Mouse (Mus musculus) kidney, embryonic 14.5 days (tissue): ENCODE measurements around the gene Itsn2. TPM values are rescaled to one million over a fixed set of nuclear protein-coding genes. Genes with fewer than 3 reads are reported as not detected.
A peak's percentile ranks its signal among the peaks of the same experiment; 100 is the strongest.
"Not testable (repeated sequence)": the region's sequence is repeated elsewhere in the genome, so short reads cannot be mapped to it uniquely, and the experiment has no call there.

Experiments
- ATAC-seq: fragments of 200-750 bp; cut with Nextera tagmentation; 2 replicates; pipeline ENCODE4 v1.8.0; 2017; ENCODE audit warnings: moderate number of reproducible peaks, mild to moderate bottlenecking, moderate TSS enrichment, moderate library complexity; ENCODE audit not compliant: low FRiP score, low TSS enrichment
- H3K27ac ChIP-seq: fragments of 300-500 bp; sonication (generic); 2 replicates; pipeline ENCODE4 v1.5.1; 2014; ENCODE audit warnings: low read depth, mild to moderate bottlenecking, low read length, moderate library complexity, mixed read lengths
- H3K27me3 ChIP-seq: fragments of 300-500 bp; sonication (generic); 2 replicates; pipeline ENCODE4 v1.6.1; 2014; ENCODE audit warnings: mild to moderate bottlenecking, low read length; ENCODE audit not compliant: control insufficient read depth, insufficient read depth
- H3K36me3 ChIP-seq: fragments of 300-500 bp; sonication (generic); 2 replicates; pipeline ENCODE4 v1.6.1; 2014; ENCODE audit warnings: low read length, mixed read lengths; ENCODE audit not compliant: control insufficient read depth, insufficient read depth
- H3K4me1 ChIP-seq: fragments of 300-500 bp; sonication (generic); 2 replicates; pipeline ENCODE4 v1.6.1; 2014; ENCODE audit warnings: low read length, mixed read lengths; ENCODE audit not compliant: control insufficient read depth, insufficient read depth
- H3K4me2 ChIP-seq: fragments of 300-500 bp; sonication (generic); replicated peaks from 2 replicates; pipeline ENCODE4 v1.6.1; 2014; ENCODE audit warnings: low read depth, mild to moderate bottlenecking, low read length
- H3K4me3 ChIP-seq: fragments of 300-500 bp; sonication (generic); 2 replicates; pipeline ENCODE4 v1.5.1; 2014; ENCODE audit warnings: mild to moderate bottlenecking, low read length
- H3K9ac ChIP-seq: fragments of 300-500 bp; sonication (generic); 2 replicates; pipeline ENCODE4 v1.6.1; 2014; ENCODE audit warnings: low read depth, mild to moderate bottlenecking, low read length, moderate library complexity
- H3K9me3 ChIP-seq: fragments of 300-500 bp; sonication (generic); 2 replicates; pipeline ENCODE4 v1.6.1; 2016; ENCODE audit warnings: low read length; ENCODE audit not compliant: control insufficient read depth
- WGBS: fragments of 180-500 bp; shearing (Covaris S2); extraction: QIAGEN DNeasy Blood & Tissue Kit; methylation state at CpG from one replicate; pipeline ENCODE4 v1.1.7; 2014; 5-methylcytosine and 5-hydroxymethylcytosine counted together
- polyA plus RNA-seq: library from polyadenylated mRNA; unstranded; fragments of >200 nt; fragmentation: Nextera tagmentation; extraction: Ambion mirVana; gene quantifications from 2 replicates; pipeline ENCODE4 v1.2.1, GENCODE M21; 2014

The Itsn2 gene
- 33.0 and 46.8 TPM in 2 replicates for polyA plus RNA-seq

DNA sequence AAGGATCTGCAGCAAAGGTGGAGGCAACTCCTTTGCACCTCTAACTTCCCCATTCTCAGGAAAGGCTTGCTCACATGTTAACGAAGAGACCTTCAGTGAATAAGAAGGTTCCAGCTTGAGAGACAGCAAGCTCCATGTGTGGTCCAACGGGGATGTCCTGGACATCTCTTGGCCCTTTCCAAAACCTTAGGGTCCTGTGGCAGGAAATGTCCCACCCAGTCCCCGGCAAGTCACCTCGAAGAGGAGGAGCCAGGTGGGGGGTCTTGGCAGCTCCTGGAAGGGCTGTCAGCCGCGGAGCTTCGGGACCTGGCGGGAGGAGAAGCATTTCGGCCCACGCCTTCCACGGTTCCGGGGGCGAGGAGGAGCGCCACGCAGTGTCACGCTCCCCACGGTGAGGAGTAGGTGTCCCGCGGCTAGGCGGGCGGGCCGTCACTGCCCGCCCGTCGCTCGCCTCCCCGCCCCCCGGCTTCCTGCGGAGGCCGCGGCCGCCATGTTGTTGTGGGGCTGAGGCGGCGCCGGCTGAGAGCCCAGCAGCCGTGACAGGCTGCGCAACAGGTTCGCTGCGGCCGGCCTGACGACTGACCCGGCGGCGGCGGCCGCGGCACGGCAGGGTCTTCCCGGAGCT lies at the start of gene Itsn2, which contains the start of gene Gm3625:
Gene Itsn2, plus strand, starts transcription at position 98 of the 625 bp plus-strand sequence.
Gene Gm3625, minus strand, starts transcription at position 387 of the 625 bp plus-strand sequence.
- Histone ChIP-seq H3K4me1 (peaks cover 9% of the 10 kb centered on the region; the same call in 1 of the 2 replicates), H3K9ac (peak within 1 kb of the TSS; percentile 94), H3K36me3 (no peaks in the 10 kb centered on the region), H3K9me3 (no peaks in the 10 kb centered on the region), H3K4me2 (peak within 1 kb of the TSS; percentile 76), H3K27me3 (no peaks in the 10 kb centered on the region), H3K27ac (peak within 1 kb of the TSS; percentile 57; the same call in 1 of the 2 replicates), H3K4me3 (peak within 1 kb of the TSS; percentile 89)
- under 1% methylated on average over 39 of the region's 49 CpGs for WGBS
- ATAC-seq, result peak; percentile 91

DNA sequence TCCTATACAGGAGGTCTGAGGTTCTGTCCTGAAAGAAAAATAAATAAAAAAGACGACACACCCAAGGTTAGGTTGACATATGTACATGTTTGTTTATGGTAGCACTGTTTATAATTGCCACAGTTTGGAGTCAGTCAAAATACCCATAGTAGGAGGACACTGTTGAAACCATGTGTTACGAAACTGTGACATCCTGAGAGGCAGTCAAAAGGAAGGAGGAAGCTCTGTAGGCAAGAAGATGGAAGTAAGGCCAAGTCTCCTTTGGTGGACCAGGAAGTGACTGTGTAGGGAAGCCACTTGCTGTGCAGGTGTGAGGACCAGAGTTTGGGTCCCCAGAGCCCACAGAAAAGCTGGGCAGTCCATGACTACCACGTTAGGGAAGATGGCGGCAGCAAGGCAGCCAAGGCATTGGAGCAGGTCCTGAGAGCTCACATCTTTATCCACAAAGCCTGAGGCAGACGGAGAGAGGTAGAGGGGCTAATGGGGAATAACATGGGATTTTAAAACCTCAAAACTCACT lies 48.0 kb upstream of the Itsn2 start:
- Histone ChIP-seq H3K36me3 (no peaks in the 10 kb centered on the region), H3K9me3 (no peaks in the 10 kb centered on the region), H3K9ac (no peak overlapping the region), H3K4me1 (no peaks in the 10 kb centered on the region), H3K27me3 (no peaks in the 10 kb centered on the region), H3K4me2 (no peak overlapping the region), H3K4me3 (no peak overlapping the region), H3K27ac (no peak overlapping the region)
- ATAC-seq, result no peak
- 88% methylated on average over 5 of the region's 5 CpGs for WGBS

DNA sequence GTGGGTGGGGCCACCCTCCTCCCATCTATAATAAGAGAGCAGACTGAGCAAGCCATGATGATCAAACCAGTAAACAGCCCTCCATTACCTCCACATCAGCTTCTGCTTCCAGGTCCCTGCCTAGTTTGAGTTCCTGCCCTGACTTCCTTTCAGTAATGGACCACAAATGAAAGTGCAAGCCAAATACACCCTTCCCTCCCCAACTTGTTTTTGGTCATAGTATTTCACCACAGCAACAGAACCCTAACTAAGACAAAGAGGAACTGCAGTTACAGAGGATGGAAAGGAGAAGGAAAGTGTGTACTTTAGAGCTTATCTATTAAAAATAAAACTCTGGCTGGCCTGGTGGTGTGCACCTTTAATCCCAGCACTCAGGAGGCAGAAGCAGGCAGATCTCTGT lies 47.0 kb upstream of the Itsn2 start:
- H3K27me3 ChIP-seq, result no peaks in the 10 kb centered on the region
- H3K36me3 ChIP-seq, result no peaks in the 10 kb centered on the region
- no peak overlapping the region for H3K4me2 ChIP-seq
- no peak for ATAC-seq
- H3K9ac ChIP-seq, result no peak overlapping the region
- H3K4me3 ChIP-seq, result no peak overlapping the region
- H3K4me1 ChIP-seq, result no peaks in the 10 kb centered on the region
- no peaks in the 10 kb centered on the region for H3K9me3 ChIP-seq
- no peak overlapping the region for H3K27ac ChIP-seq

DNA sequence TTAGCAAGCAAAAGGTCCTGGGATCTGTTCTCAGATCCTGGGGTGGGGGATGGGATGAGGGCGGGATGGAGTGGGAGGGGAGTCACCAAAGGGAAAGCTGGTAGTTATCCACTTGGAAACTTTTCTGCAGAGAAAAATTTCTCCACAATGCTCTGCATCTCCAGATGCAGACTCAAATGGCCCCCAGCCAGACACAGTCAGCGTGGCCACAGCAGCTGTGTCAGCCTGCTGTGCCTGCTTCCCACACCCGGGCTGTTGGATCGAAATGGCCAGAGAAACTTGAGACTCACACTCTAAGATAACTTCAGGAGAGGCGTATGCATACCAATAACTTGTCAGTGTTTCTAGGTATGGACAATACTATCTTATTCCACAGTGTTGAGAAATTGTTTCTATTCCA lies 45.9 kb upstream of the Itsn2 start:
- WGBS, result 42% methylated on average over 5 of the region's 5 CpGs
- H3K9ac ChIP-seq, result no peak overlapping the region
- no peaks in the 10 kb centered on the region for H3K4me1 ChIP-seq
- H3K27me3 ChIP-seq, result no peaks in the 10 kb centered on the region
- H3K4me3 ChIP-seq, result no peak overlapping the region
- H3K9me3 ChIP-seq, result no peaks in the 10 kb centered on the region
- no peak for ATAC-seq
- no peaks in the 10 kb centered on the region for H3K36me3 ChIP-seq
- no peak overlapping the region for H3K4me2 ChIP-seq
- H3K27ac ChIP-seq, result no peak overlapping the region

DNA sequence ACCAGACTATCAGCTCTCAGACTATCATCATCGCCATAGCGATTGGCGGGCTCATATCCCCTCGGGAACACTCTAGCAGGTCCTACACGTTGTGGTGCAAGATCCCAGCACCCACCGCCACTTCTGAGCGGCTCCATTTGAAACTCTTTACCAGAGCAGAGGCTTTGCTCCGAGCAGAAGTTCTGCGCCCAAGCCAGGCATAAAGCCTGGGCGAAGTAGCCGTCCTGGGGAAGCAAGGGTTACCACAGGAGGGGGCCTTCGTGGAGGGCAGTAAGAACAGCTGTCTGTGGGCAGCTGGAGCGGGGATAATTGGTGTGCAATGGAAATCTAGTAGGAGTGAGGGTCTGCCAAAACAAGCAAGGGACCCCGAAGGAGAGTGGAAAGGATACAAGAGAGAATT lies 44.9 kb upstream of the Itsn2 start:
- no peak for ATAC-seq
- H3K9me3 ChIP-seq, result no peaks in the 10 kb centered on the region
- H3K4me1 ChIP-seq, result no peaks in the 10 kb centered on the region
- 65% methylated on average over 14 of the region's 14 CpGs for WGBS
- no peak overlapping the region for H3K9ac ChIP-seq
- no peaks in the 10 kb centered on the region for H3K36me3 ChIP-seq
- no peak overlapping the region for H3K4me2 ChIP-seq
- no peak overlapping the region for H3K27ac ChIP-seq
- H3K27me3 ChIP-seq, result no peaks in the 10 kb centered on the region
- H3K4me3 ChIP-seq, result no peak overlapping the region

DNA sequence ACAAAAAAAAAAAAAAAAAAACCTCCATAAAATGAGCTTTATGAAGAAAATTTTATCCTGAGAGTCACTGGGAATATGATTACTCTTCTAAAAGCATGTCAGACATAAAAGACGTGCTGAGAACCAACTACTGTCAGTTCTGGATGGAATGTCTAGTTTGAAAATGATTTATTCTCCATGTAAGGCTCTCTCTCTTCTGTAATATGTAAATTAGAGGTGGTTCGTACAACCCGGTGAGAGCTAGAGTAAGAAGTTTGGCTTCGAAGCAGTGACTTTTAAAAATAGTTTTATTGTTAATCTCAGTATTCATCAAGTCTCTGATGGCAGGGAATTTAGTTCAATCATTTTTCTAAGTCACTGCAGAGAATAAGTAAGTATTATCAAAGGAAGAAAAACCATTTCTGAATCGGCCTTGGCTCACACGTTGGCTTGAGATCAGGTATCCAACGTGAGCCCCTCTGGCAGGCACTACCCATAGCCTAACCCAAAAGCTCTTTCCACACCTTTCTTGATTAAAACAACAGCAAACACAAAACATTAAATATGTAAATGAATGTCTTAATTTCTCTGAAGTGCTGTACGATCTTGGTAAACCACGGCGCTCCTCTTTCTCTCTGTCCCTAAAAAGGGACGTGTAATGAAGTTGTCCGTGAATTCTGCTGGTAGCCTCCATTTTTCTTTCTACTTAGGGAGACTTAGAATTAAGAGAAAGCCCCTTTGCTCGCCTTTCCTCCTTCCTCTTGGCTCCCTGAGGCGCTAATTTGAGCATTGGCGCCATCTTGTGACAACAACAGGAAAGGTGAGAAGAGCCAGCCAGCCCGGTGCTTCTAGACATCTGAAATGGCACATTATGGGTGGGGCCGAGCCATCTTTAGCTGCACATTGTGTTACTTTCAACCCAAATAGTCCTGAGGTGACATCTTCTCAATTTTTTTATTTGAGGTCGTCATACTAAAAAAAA lies 44.1 kb upstream of the Itsn2 start:
- H3K4me1 ChIP-seq, result no peaks in the 10 kb centered on the region
- no peak overlapping the region for H3K4me3 ChIP-seq
- H3K9me3 ChIP-seq, result no peaks in the 10 kb centered on the region
- H3K27ac ChIP-seq, result no peak overlapping the region
- H3K9ac ChIP-seq, result peak overlapping the region; percentile 40; the same call in 1 of the 2 replicates
- no peaks in the 10 kb centered on the region for H3K36me3 ChIP-seq
- no peaks in the 10 kb centered on the region for H3K27me3 ChIP-seq
- peak; percentile 65; the same call in 1 of the 2 replicates for ATAC-seq
- WGBS, result 22% methylated on average over 18 of the region's 18 CpGs
- H3K4me2 ChIP-seq, result peak overlapping the region; percentile 33

DNA sequence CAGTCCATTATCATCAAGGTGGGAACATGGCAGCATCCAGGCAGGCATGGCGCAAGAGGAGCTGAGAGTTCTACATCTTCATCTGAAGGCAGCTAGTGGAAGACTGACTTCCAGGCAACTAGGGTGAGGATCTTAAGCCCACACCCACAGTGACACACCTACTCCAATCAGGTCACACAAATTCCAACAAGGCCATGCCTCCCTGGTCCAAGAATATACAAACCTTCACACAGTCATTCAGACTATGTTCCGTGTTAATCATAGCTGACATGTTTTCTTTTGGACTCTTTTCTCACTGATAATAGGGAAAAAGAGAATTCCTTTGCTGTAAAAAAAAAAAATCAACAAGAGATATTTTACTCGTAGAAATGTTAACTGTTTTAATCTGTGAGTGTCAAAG lies 38.7 kb upstream of the Itsn2 start:
- H3K27ac ChIP-seq, H3K9ac ChIP-seq, H3K36me3 ChIP-seq, H3K9me3 ChIP-seq, ATAC-seq, H3K27me3 ChIP-seq, H3K4me3 ChIP-seq, H3K4me2 ChIP-seq, H3K4me1 ChIP-seq: not testable (repeated sequence)
- WGBS, result 80% methylated on average over 3 of the region's 3 CpGs

DNA sequence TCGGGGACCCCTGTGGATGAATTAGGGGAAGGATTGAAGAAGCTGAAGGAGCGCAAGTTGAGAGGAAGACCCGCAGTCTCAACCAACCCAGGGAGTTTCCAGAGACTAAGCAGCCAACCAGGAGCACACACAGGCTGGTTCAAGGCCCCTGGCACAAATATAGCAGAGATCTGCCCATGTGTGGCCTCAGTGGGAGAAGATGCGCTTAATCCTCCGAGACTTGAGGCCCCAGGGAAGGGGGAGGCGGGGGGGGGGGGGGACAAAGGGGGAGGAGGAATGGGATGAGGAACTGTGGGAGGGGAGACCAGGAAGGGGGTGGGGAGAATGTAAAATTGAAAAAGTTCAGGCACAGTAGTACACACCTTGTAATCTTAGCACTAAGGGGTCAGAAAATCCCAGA lies 37.0 kb upstream of the Itsn2 start:
- ATAC-seq, result no peak
- Histone ChIP-seq H3K4me1 (no peaks in the 10 kb centered on the region), H3K4me3 (no peak overlapping the region), H3K27ac (no peak overlapping the region), H3K9me3 (no peaks in the 10 kb centered on the region), H3K36me3 (no peaks in the 10 kb centered on the region), H3K4me2 (no peak overlapping the region), H3K27me3 (no peaks in the 10 kb centered on the region), H3K9ac (no peak overlapping the region)
- WGBS, result 73% methylated on average over 5 of the region's 6 CpGs

DNA sequence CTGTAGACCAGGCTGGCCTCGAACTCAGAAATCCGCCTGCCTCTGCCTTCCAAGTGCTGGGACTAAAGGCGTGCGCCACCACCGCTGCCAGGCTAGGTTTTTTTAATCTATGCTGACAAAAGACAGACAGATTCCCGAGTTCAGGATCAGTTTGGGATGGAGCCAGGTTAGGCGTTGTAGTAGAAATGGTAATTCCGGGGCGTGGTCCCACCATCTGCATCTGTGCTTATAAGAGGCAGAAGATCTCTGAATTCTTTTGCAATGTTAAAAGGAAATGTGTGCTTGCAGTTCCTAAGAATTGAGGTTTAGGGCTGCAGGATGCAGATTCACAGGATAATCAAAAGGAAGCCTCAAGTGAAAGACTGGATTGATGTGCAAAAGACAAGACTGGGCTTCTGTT lies 35.5 kb upstream of the Itsn2 start:
- H3K27ac ChIP-seq, result no peak overlapping the region
- WGBS, result 89% methylated on average over 9 of the region's 9 CpGs
- H3K4me3 ChIP-seq, result no peak overlapping the region
- no peaks in the 10 kb centered on the region for H3K4me1 ChIP-seq
- ATAC-seq, result no peak
- no peak overlapping the region for H3K9ac ChIP-seq
- no peaks in the 10 kb centered on the region for H3K9me3 ChIP-seq
- H3K27me3 ChIP-seq, result no peaks in the 10 kb centered on the region
- H3K4me2 ChIP-seq, result no peak overlapping the region
- H3K36me3 ChIP-seq, result no peaks in the 10 kb centered on the region
